Mouse (Mus musculus) limb, embryonic 10.5 days (tissue): ENCODE results near the gene Sbk2. TPM values are rescaled to one million over a fixed set of nuclear protein-coding genes. Genes with fewer than 3 reads are reported as not detected.

Source experiments
- DNase-seq: peaks from one replicate; pipeline ENCODE4 v3.0.0-alpha.2; 2017; ENCODE audit warnings: low spot score
- H3K27ac ChIP-seq: fragments of 300-500 bp; sonication (generic); 2 replicates; pipeline ENCODE4 v1.5.1; 2016; ENCODE audit warnings: mild to moderate bottlenecking
- H3K27me3 ChIP-seq: fragments of 300-500 bp; sonication (generic); 2 replicates; pipeline ENCODE4 v1.6.1; 2016; ENCODE audit warnings: low read depth, mild to moderate bottlenecking; ENCODE audit not compliant: poor library complexity, severe bottlenecking
- H3K36me3 ChIP-seq: fragments of 300-500 bp; sonication (generic); 2 replicates; pipeline ENCODE4 v1.6.1; 2016; ENCODE audit warnings: mild to moderate bottlenecking, moderate library complexity
- H3K4me1 ChIP-seq: fragments of 300-500 bp; sonication (generic); 2 replicates; pipeline ENCODE4 v1.6.1; 2016
- H3K4me3 ChIP-seq: fragments of 300-500 bp; sonication (generic); 2 replicates; pipeline ENCODE4 v1.5.1; 2016; ENCODE audit warnings: mild to moderate bottlenecking, moderate library complexity
- H3K9me3 ChIP-seq: fragments of 300-500 bp; sonication (generic); replicated peaks from 2 replicates; pipeline ENCODE4 v1.6.1; 2016; ENCODE audit warnings: mild to moderate bottlenecking
- WGBS: fragments of 180-500 bp; shearing (Covaris S2); methylation state at CpG from one replicate; pipeline ENCODE4 v1.1.7; 2016; 5-methylcytosine and 5-hydroxymethylcytosine counted together
- polyA plus RNA-seq: library from polyadenylated mRNA; unstranded; fragments of >200 nt; fragmentation: Nextera tagmentation; extraction: Ambion mirVana; gene quantifications from 2 replicates; pipeline ENCODE4 v1.2.1, GENCODE M21; 2016

The Sbk2 gene
- polyA plus RNA-seq, 1 experiment from 2014 or later = 0.10 TPM

DNA sequence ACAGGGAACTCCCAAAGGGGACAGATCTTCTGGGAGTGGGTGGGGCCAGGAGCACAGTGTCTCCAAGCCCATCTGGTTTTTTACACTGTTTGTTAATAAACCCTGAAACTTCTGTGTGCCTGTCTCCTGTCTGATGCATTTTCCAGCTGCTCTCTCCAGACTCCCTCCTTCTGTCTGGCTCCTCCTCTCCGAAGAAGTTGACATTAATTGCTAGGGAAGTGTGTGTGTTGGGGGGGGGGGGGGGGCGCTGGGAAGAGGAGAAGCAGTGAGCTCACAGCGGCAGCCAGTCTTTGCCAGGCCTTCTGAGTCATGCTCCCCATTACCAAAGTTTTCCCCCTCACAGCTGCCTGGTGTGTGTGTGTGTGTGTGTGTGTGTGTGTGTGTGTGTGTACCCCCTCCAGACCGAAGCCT lies 39.3 kb downstream of the Sbk2 start:
- peak; percentile 63 for DNase-seq
- Histone ChIP-seq H3K36me3 (peaks cover 19% of the 10 kb centered on the region), H3K27ac (peak overlapping the region; percentile 89), H3K27me3 (no peaks in the 10 kb centered on the region), H3K4me3 (peak overlapping the region; percentile 56), H3K4me1 (peaks cover 85% of the 10 kb centered on the region), H3K9me3 (0 out of 2 replicates have a peak, but pooled peaks cover 1% of the 10 kb centered on the region)
- 6% methylated on average over 3 of the region's 4 CpGs for WGBS

DNA sequence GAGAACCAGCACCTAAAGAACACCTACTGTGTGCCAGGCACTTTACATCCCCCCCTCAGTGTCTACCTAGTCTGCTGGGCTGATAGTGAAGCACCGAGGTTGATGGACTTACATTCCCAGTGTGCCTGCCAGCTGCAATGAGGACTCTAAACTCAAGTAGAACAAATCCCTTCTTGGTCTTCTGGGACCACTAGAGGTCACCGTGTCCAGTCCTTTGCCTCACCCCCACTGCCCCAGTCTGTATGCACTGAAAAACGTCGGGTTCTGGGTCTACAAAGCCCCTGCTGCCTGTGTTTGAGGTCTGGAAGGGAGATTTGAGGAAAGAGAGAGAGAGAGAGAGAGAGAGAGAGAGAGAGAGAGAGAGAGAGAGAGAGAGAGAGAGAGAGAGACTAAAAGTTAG lies 39.7 kb downstream of the Sbk2 start:
- H3K4me3 ChIP-seq = peak overlapping the region; percentile 56
- no peaks in the 10 kb centered on the region for H3K27me3 ChIP-seq
- 2% methylated on average over 4 of the region's 4 CpGs for WGBS
- peak; percentile 51 for DNase-seq
- 0 out of 2 replicates have a peak, but pooled peaks cover 1% of the 10 kb centered on the region for H3K9me3 ChIP-seq
- H3K4me1 ChIP-seq = peaks cover 87% of the 10 kb centered on the region
- H3K36me3 ChIP-seq = peaks cover 23% of the 10 kb centered on the region
- peak overlapping the region; percentile 89 for H3K27ac ChIP-seq

DNA sequence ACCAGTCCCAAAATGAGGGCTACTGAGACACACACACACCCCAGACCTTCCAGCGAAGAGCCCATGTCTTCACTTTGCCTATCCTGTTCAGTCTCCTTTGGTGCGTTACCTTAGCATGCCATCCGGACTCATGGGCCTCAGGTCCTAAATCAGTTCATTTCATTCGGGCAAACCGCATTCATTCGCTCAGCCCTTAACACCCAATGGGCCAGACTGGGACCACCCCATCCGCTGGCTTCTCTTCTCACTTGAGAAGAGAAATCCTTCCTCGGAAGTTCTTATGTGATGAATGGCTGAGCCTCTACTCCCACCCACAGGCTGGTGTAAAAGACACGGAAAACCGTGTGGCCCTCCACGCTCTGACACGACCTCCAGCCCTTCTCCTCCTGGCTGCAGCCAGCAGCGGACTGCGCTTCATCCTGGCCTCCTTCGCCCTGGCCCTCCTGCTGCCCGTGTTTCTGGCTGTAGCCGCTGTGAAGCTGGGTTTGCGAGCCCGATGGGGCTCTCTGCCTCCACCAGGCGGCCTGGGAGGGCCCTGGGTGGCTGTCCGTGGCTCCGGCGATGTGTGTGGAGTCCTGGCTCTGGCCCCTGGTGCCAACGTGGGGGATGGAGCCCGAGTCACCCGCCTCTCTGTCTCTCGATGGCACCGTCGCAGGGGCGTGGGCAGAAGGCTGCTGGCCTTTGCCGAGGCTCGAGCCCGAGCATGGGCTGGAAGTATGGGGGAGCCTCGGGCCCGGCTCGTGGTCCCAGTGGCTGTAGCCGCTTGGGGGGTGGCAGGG lies 40.4 kb downstream of the Sbk2 start:
- H3K27ac ChIP-seq = peak overlapping the region; percentile 89
- H3K4me3 ChIP-seq = peak overlapping the region; percentile 56
- no peaks in the 10 kb centered on the region for H3K27me3 ChIP-seq
- 3% methylated on average over 37 of the region's 37 CpGs for WGBS
- H3K36me3 ChIP-seq = peaks cover 30% of the 10 kb centered on the region
- H3K4me1 ChIP-seq = peaks cover 87% of the 10 kb centered on the region
- H3K9me3 ChIP-seq = 0 out of 2 replicates have a peak, but pooled peaks cover 1% of the 10 kb centered on the region
- DNase-seq = peak; percentile 69

DNA sequence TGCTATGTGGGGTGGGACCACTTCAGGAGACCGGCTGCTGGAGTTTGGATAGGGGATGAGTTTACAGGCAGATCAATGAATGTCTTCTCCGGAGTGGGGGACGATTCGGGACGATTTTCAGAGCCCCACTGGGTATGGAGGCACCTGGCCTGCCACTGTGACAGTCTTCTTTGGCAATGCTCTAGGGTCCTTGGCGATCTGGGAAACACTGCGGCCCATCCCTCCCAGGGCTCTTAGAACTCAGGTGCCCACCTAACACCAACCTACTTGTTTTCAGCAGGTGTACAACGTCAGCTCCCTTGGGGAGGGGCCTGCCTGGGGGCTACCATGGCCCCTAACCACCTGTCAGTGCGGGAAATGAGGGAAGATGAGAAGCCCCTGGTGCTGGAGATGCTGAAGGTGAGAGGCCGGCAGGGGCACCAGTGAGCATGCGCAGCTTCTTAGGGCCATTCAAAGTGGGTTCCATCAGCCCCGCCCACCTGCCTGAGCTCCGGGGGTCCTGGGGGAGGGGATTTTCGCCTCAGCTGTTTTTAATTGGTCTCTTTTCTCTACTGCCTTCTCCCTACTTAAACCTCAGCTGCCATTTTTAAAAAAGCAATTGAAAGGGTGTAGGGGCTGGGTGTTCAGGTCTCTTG lies 41.2 kb downstream of the Sbk2 start:
- 0 out of 2 replicates have a peak, but pooled peaks cover 1% of the 10 kb centered on the region for H3K9me3 ChIP-seq
- no peaks in the 10 kb centered on the region for H3K27me3 ChIP-seq
- peaks cover 37% of the 10 kb centered on the region for H3K36me3 ChIP-seq
- WGBS = 1% methylated on average over 14 of the region's 14 CpGs
- DNase-seq = peak; percentile 87
- peak overlapping the region; percentile 56 for H3K4me3 ChIP-seq
- H3K4me1 ChIP-seq = peaks cover 84% of the 10 kb centered on the region
- peak overlapping the region; percentile 89 for H3K27ac ChIP-seq

DNA sequence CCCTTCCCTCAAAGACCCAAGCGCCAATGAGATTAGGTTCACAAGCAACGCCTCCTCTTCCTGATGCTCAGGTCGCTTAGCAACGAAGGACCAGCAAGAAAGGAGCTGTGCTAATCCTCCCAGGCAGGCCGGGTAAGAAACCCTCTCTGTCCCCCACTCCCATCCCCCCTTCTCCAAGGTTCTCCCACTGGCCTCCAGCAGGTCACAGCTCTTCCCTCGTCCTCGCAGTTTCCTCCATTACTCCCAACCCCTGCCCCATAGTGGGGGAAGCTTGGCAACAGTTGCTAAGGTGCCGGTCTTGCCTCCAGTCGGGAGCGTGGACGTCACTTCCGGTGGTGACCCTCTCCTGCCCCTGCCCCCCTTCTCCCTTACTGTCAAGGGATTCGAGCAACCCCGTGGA lies 41.7 kb downstream of the Sbk2 start:
- H3K9me3 ChIP-seq = 0 out of 2 replicates have a peak, but pooled peaks cover 1% of the 10 kb centered on the region
- peak overlapping the region; percentile 89 for H3K27ac ChIP-seq
- peaks cover 43% of the 10 kb centered on the region for H3K36me3 ChIP-seq
- peak; percentile 92 for DNase-seq
- H3K27me3 ChIP-seq = no peaks in the 10 kb centered on the region
- peaks cover 78% of the 10 kb centered on the region for H3K4me1 ChIP-seq
- H3K4me3 ChIP-seq = peak overlapping the region; percentile 56
- WGBS = under 1% methylated on average over 14 of the region's 14 CpGs

DNA sequence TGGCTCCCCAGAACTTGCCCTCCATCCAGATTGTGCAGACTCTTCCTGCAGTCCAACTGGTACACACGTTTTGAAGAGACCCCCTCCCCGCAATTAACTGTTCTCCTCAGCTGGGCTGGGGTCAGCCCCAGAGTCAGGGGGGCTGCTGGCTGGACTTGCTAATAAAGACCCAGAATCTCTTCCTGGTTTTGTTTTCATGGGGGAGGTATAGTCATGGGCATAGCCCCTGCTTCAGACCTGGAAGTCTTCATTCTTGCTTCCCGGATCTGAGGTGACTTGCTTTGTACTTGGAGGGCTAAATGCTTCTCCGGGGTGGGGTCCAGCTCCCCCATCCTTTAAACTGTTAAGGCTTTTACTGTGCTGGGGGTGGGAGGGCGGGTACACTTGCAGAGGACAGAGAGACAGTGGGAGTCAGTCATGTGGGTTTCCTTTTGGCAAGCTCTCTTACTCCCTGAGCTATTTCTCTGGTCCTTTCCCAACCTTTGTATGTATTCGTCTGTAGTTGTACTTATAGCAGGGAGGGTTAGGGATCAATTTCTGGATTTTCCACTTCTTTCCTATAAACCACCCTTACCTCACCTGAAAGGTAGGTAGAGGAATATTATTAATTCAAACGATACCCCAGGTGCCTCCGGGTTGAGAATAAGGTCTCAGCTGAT lies 42.3 kb downstream of the Sbk2 start, which contains the start of gene Nat14:
Gene Nat14, plus strand, starts transcription at position 205 of the 659 bp plus-strand sequence.
- no peaks in the 10 kb centered on the region for H3K27me3 ChIP-seq
- 0 out of 2 replicates have a peak, but pooled peaks cover 1% of the 10 kb centered on the region for H3K9me3 ChIP-seq
- WGBS = 38% methylated on average over 8 of the region's 8 CpGs
- no peak for DNase-seq
- H3K4me1 ChIP-seq = peaks cover 74% of the 10 kb centered on the region
- peak within 1 kb of the TSS; percentile 89 for H3K27ac ChIP-seq
- H3K36me3 ChIP-seq = peaks cover 47% of the 10 kb centered on the region
- H3K4me3 ChIP-seq = peak within 1 kb of the TSS; percentile 56

GRCm38 (mm10) chr7:4920976-4921823 lies 43.0 kb downstream of the Sbk2 start:
- H3K36me3 ChIP-seq = peaks cover 47% of the 10 kb centered on the region
- H3K27me3 ChIP-seq = no peaks in the 10 kb centered on the region
- peaks cover 74% of the 10 kb centered on the region for H3K4me1 ChIP-seq
- WGBS = 63% methylated on average over 23 of the region's 23 CpGs
- peak overlapping the region; percentile 89 for H3K27ac ChIP-seq
- 0 out of 2 replicates have a peak, but pooled peaks cover 1% of the 10 kb centered on the region for H3K9me3 ChIP-seq
- H3K4me3 ChIP-seq = peak overlapping the region; percentile 20
- DNase-seq = no peak

DNA sequence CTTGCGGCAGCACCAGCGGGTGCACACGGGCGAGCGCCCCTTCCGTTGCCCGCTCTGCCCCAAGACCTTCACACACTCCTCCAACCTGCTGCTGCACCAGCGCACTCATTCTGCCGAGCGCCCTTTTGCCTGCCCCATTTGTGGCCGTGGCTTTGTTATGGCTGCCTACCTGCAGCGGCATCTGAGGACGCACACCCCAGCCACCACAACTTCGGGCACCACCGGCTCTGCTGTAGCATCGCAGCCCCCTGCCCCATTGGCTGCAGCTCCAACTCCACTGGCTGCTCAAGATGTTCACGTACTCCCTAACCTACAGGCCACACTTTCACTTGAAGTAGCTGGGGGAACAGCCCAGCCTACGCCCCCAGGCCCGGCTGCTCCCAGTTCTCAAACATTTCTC lies 43.7 kb downstream of the Sbk2 start:
- Histone ChIP-seq H3K27me3 (no peaks in the 10 kb centered on the region), H3K9me3 (0 out of 2 replicates have a peak, but pooled peaks cover 1% of the 10 kb centered on the region), H3K36me3 (peaks cover 47% of the 10 kb centered on the region), H3K27ac (peak overlapping the region; percentile 89), H3K4me3 (peak overlapping the region; percentile 20), H3K4me1 (peaks cover 73% of the 10 kb centered on the region)
- no peak for DNase-seq
- 92% methylated on average over 19 of the region's 19 CpGs for WGBS

DNA sequence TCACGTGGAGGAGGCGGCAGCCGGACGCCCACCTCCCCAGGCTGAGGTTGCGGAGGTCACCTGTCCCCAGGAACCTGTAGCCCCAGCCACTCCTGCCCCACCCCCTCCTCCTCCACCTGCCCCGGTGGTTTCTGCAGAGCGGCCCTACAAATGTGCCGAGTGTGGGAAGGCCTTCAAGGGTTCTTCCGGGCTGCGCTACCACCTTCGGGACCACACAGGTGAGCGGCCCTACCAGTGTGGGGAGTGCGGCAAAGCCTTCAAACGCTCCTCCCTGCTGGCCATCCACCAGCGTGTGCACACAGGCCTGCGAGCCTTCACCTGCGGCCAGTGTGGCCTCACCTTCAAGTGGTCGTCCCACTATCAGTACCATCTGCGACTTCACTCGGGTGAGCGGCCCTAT lies 44.2 kb downstream of the Sbk2 start:
- DNase-seq = no peak
- no peaks in the 10 kb centered on the region for H3K27me3 ChIP-seq
- H3K27ac ChIP-seq = peak overlapping the region; percentile 89; the same call in 1 of the 2 replicates
- H3K9me3 ChIP-seq = 0 out of 2 replicates have a peak, but pooled peaks cover 1% of the 10 kb centered on the region
- H3K4me1 ChIP-seq = peaks cover 68% of the 10 kb centered on the region
- H3K36me3 ChIP-seq = peaks cover 47% of the 10 kb centered on the region
- 87% methylated on average over 21 of the region's 21 CpGs for WGBS
- no peak overlapping the region; the same call in 1 of the 2 replicates for H3K4me3 ChIP-seq

GRCm38 (mm10) chr7:4919096-4919495 lies 45.1 kb downstream of the Sbk2 start:
- H3K9me3 ChIP-seq = 0 out of 2 replicates have a peak, but pooled peaks cover 1% of the 10 kb centered on the region
- WGBS = 80% methylated on average over 21 of the region's 21 CpGs
- H3K4me1 ChIP-seq = peaks cover 59% of the 10 kb centered on the region
- peaks cover 47% of the 10 kb centered on the region for H3K36me3 ChIP-seq
- no peak overlapping the region for H3K4me3 ChIP-seq
- H3K27ac ChIP-seq = no peak overlapping the region
- DNase-seq = no peak
- H3K27me3 ChIP-seq = no peaks in the 10 kb centered on the region

DNA sequence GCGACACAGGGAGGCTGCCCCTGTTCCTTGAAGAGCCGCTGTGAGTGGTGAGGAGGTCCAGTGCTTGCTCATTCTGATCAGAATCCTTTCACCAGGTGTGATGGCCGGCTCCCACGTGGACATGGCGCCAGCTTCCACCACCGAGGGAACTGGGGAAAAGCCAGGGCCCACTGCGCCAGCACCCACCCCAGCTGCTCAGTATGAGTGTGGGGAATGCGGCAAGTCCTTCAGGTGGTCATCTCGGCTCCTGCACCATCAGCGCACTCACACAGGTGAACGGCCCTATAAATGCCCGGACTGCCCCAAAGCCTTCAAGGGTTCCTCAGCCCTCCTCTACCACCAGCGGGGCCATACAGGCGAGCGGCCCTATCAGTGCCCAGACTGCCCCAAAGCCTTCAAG lies 45.5 kb downstream of the Sbk2 start:
- 0 out of 2 replicates have a peak, but pooled peaks cover 1% of the 10 kb centered on the region for H3K9me3 ChIP-seq
- H3K36me3 ChIP-seq = peaks cover 47% of the 10 kb centered on the region
- no peaks in the 10 kb centered on the region for H3K27me3 ChIP-seq
- no peak for DNase-seq
- 91% methylated on average over 15 of the region's 15 CpGs for WGBS
- H3K4me1 ChIP-seq = peaks cover 55% of the 10 kb centered on the region
- H3K4me3 ChIP-seq = no peak overlapping the region
- H3K27ac ChIP-seq = no peak overlapping the region

GRCm38 (mm10) chr7:4917494-4917893 lies 46.7 kb downstream of the Sbk2 start:
- Histone ChIP-seq H3K27ac (no peak overlapping the region), H3K27me3 (no peaks in the 10 kb centered on the region), H3K9me3 (0 out of 2 replicates have a peak, but pooled peaks cover 1% of the 10 kb centered on the region), H3K36me3 (peaks cover 47% of the 10 kb centered on the region), H3K4me3 (no peak overlapping the region), H3K4me1 (peaks cover 43% of the 10 kb centered on the region)
- WGBS = 93% methylated on average over 2 of the region's 2 CpGs
- DNase-seq = no peak
